Mouse (Mus musculus): ENCODE results near the gene Zcchc14.

Zcchc14 gene

DNA sequence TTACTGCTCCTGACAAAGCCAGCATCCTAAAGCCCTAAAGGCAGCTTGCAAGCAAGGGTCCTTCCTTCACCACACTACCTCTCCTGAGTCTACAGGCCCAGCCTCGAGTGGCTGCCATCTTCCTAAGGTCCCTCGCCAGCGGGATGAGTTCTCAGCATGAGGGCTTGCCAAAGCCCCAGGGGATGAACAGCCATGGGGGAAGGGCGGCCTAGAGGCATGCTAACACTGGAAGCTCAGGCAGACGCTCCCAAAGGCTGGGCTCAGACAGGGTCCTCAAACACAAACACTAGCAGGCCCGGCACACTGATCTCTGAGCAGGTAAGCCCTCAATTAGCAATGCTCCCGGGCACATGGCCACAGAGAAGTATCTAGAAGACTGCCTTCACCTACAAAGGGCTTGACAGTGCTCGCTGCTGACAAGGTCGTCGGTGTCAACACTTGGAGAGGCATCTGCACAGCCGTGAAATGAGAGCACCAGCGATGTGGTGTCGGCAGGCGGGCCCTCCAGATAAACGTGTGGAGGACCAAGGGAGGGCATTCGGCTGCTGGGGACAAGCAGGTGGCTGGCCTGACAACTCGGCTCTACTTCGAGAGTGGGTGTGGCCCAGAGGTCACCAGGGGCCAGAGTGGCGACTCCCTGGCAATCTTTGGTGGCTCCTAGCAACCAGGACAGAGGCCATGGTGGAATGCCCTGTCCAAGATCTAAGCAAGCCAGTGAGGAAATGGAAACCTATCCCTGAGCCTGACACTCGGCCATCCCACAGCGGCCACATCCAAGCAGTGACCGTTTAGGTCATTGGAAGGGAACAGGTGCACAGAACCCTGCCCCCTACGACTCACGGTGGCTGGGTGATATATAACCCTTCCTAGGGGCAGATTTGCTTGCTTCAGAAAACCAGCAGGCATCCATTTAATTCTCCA is 101.4 kb downstream of the Zcchc14 start:
- DNase-seq (ENCODE audit: low spot score), result no peak

DNA sequence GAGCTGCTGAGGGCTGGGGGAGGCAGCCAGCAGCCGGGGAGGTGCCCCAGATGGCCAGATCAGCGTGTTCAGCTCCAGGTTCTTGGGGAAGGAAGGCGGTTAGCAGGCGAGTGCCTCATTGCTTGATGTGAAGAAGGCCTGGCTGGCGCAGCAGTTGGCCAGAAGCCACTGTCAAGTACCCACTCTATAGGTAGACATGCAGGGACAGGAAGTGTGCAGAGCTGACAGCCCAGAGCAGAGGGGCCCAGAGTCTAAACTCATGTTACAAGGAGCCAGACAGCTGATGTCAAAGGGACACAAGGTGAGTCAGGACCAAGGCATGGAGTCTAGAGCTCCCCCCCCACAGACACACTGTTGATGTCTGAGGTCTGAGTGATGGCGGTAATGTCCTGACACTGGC is 102.6 kb downstream of the Zcchc14 start:
- DNase-seq (ENCODE audit: low spot score), result no peak

Data from layer of hippocampus, adult 11-12 months (tissue).